Mouse (Mus musculus) gastrocnemius, postnatal 4 days (tissue): ENCODE measurements around the gene Tas2r119. TPM values are rescaled to one million over a fixed set of nuclear protein-coding genes. Genes with fewer than 3 reads are reported as not detected.
"Not testable (repeated sequence)": the region's sequence is repeated elsewhere in the genome, so short reads cannot be mapped to it uniquely, and the experiment has no call there.

Experiments
- DNase-seq, 2 experiments: peaks; one replicate each; pipeline ENCODE4 v3.0.0; 2021 to 2022; ENCODE audit warnings: low spot score in 2 of 2, mixed read lengths in 2 of 2
- long read RNA-seq, 2 experiments: library from polyadenylated mRNA; stranded (forward); transcript quantifications; one replicate each; pipeline ENCODE4 v2.0.0; 2021
- total RNA-seq, 2 experiments: library from RNA; stranded (reverse); gene quantifications; 2 replicates each; pipeline ENCODE4 v1.2.3; 2021

Tas2r119 gene
- not detected for total RNA-seq
- long read RNA-seq, experiment 1 = 0 reads
- long read RNA-seq, experiment 2 = 0 reads

DNA sequence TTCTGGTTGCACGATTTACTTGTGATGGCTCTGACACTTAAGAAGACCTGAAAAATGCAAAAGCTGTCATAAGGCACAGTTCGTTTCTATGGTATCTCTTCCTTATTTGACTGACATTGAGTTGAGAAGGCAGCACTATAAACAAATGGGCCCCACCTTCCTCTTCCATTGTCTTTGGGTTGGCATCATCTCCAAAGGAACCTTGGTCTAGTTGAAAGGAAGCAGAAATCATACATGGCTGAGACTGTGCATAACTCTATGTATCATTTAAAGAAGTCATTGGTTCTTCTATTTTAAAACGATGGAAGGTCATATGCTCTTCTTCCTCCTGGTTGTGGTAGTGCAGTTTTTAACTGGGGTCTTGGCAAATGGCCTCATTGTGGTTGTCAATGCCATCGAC is at the start of gene Tas2r119:
Gene Tas2r119, plus strand, starts transcription at position 301 of the 400 bp plus-strand sequence.
- DNase-seq = no peak

- DNase-seq = no peak
Observed at GRCm38 (mm10) chr15:32132315-32132714, 44.8 kb upstream of the Tas2r119 start.

GRCm38 (mm10) chr15:32141657-32142056 is 35.4 kb upstream of the Tas2r119 start:
- DNase-seq = no peak

- DNase-seq = no peak
Observed at GRCm38 (mm10) chr15:32144269-32144668, 32.8 kb upstream of the Tas2r119 start.

DNA sequence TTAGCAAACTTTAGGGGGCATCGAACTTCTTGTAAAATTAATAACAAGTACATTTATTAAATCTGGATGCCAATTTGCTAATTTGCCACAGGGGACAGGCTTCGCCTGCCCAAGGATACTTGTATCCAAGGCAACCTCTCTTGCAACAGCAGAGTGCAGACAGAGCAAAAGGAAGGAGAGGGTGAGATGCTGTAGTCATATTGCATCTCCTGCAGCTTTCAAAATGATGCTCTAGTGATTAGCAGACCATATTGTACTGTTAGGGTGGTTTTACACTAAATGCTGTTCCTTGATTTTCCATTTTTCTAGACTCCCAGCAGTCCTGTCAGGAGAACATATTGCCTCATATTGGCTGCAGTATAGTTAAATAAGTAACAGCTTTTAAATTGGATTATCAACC is 23.7 kb upstream of the Tas2r119 start:
- DNase-seq = no peak

- DNase-seq = no peak
Observed at GRCm38 (mm10) chr15:32153857-32154449, 23.1 kb upstream of the Tas2r119 start.

DNA sequence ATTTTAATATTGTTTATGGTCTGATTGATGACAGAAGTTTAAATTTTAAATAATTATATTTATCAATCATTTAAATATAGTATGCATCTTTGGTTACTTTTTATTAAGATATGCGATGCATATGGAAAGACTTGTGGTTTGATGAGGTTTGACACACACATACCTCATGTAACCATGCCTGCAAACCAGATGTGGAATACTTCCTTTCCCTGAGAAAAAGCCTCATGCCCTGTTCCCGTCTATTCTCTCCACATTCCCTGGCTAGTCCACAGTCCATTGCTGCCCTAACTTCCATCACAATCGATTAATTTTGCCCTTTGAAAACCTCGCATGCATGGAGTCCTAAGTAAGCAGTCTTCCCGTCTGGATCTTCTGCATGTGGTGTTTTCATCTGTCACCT is 21.0 kb upstream of the Tas2r119 start:
- no peak for DNase-seq

DNA sequence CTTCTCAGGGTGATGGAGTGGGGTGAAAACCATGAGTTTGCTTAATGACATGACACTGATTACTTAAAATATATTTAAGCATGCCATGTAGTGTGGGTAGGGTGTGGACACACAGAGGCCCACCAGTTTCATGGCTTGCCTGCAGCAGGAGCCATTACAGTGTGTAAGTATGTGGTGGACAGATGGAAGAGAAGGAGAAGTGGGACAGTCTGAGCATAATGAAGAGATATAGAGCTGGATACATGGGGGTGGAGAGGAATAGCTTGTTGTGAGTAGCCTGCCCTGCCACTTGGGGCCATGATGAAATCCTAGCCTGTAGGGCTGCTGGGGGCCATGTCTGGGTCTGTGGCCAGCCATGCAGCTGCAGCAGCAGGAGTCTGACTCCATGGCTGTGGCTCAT is 16.8 kb upstream of the Tas2r119 start:
- DNase-seq = no peak

DNA sequence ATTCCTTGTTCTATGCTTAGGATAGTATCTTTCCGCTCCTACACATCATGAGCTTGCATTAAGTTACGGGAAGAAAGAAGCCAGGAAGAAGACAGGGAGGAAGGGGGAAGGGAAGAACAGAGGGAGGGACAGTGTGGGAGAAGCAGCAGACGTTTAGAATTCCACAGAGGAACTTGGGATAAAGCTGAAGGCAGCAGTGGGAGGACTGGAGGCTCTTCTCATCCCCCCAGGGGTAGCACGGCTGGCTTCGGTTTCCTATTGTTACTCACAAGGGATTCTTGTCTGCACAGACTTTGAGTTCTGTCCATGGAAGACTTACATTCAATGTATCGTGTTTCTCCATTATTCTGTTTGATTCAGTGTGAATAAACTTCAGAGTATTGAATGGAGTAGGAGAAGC is 5.3 kb upstream of the Tas2r119 start:
- DNase-seq = no peak

GRCm38 (mm10) chr15:32172175-32172987 is 4.7 kb upstream of the Tas2r119 start:
- no peak for DNase-seq

DNA sequence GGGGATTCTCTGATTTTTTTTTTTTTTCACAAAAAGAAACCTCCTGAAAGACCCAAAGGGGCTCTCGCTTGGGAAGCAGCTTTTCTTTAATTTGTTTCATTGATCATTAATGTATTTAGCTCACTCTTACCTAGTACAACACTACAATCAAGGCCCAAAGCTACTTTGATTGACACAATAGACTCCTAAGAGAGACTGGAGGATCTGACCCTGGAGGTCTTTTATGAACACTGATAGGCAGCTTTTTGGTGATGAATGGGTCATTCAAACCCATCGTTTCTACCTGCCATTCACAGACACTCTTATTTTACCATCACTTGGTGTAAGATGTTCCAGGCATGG is 4.1 kb upstream of the Tas2r119 start:
- no peak for DNase-seq

DNA sequence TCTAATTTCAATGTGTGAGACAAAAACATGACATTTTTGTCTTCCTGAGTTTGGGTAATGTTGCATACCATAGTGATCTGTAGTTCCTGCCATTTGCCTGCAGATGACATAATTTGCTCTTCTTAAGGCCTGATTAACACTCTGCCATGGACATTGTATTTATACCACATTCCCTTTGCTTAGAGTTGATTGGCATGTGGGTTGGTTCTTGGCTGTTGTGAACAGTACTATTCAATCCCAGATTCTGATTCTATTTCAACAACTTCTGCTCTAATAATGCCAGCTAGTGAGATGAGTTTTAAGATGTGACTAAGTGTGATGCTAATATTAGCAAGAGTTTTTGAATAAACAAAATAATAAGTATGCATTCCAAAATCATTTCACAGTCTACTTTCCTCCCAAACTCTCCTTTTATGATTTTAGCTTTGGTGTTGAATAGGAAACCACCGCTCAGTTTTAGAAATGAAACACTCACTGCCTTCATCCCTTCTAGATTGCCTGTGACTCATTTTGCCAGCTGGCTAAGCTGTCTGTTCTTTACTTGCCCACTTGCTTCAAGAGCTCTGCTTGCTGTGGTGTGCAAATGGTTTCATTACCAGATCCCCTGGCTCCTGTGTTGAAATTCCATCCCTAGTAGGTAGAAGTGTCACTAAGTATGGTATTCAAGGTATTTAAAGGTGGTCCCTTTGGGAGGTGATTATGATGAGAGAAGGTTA is 3.1 kb downstream of the Tas2r119 start:
- no peak for DNase-seq

GRCm38 (mm10) chr15:32182026-32182425 is 4.9 kb downstream of the Tas2r119 start:
- DNase-seq = no peak

DNA sequence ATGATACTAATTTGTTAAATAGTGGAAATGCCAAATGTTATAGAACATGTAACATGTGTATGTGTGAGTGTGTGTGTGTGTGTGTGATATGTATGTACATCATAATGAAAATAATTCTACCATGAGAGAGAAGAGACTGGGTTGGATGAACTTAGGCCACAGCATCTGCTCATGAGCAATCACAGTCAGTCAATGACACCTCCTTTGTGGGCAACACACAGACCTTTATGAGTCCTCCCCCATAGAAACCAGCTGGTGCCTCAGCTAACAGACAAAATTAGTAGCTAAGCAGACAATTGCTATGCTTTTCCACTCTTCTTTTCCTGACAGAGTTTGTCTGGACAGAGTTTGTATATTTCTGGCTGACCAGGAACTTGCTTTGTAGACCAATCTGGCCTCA is 7.9 kb downstream of the Tas2r119 start:
- no peak for DNase-seq

DNA sequence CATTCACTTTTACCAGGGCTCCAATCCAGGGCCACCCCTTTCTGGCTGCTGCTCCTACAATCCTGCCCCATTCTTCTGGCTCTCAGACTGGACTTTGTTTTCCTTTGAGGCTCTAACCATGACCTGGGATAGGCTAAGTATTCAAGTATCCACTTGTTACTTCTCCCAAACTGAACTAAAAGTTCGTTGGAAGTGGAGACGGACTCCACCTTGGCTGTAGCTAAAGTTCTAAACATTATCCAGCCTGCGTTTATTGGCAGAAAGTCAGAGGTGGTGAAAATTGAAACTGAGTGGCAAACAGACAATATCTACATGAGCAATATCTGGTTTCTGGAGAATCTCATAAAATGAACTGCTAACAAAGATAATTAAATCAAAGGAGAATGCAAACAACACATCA is 12.8 kb downstream of the Tas2r119 start:
- DNase-seq = no peak

- no peak for DNase-seq
Observed at GRCm38 (mm10) chr15:32190436-32190835, 13.3 kb downstream of the Tas2r119 start.

DNA sequence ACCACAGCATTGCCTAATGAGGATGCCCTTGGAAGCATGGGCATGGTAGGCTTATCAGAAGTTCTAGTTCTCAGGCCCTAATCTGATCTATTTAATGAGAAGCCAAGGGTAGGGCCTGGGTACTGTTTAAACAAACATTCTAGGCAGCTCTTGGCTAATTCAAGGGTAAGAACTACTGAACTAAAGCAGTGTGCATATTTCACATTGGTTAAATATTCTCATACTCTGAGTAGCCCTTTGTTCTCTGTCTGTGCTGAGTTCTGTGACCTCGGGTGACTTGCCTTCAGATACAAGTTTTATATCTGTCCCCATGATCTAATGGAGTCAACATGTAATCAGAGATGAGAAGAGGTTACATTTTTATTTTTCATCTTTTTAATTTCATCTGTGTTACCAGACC is 15.9 kb downstream of the Tas2r119 start:
- DNase-seq = no peak

DNA sequence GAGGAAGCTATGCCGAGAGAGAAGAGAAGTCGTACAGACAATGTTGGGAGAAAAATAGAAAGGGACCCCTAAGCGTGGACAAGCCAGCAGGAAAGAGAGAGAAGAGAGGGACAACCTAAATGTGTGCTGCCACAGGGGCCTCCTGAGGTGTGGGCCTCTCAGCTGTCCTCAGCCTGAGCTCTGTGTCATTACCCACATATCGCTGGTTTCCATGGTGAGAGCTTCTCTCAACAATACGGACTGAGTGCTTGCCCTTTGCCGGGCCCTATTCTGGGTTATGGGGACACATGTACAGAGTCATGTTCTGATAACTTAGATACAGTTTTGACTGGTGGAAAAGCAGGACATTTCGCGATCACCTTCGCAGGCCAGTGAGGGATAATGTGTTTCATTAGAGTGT is 21.0 kb downstream of the Tas2r119 start:
- no peak for DNase-seq

- DNase-seq = no peak
Observed at GRCm38 (mm10) chr15:32198561-32198960, 21.5 kb downstream of the Tas2r119 start.

DNA sequence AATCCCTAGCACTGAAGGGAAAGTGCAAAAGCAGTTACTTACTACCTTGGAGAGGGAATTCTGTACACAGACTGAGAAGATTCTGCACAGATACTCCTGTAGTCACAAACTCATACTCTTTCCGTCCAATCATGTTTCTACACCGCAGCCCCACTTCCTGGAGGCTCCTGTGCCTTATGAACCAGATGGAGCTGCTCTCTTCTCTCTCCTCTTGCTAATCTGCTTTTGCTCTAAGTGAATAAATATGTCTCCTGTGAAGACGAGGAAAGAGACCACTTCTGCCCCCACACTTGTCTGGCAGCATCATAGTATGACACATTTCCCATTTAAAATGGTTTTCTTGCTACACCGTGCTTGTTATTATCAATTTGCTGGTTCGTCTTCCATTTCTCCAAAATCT is 26.2 kb downstream of the Tas2r119 start:
- DNase-seq = no peak

- DNase-seq = no peak
Observed at GRCm38 (mm10) chr15:32204908-32205307, 27.8 kb downstream of the Tas2r119 start.

DNA sequence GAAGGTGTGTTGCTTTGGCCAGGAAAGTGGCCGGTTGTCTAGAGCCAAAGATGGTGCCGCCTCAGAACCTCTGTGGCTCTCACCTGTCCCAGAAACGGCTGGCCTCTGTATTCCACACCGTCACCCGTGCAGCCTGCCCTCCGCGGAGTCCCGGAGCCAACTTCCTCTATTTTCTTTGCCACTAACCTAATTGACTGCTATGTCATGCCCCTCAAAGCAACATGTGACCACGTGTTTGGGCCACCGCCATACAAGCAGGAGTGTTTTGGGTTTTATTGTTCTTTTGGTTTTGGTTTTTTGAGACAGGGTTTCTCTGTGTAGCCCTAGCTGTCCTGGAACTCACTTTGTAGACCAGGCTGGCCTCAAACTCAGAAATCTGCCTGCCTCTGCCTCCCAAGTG is 37.6 kb downstream of the Tas2r119 start:
- DNase-seq = not testable (repeated sequence)
